Mouse (Mus musculus) heart, embryonic 11.5 days (tissue): ENCODE results near the gene Hagh. TPM values are rescaled to one million over a fixed set of nuclear protein-coding genes. Genes with fewer than 3 reads are reported as not detected.

ENCODE experiments used
- ATAC-seq: fragments of 200-750 bp; cut with Nextera tagmentation; replicated peaks from 2 replicates; pipeline ENCODE4 v1.8.0; 2017; ENCODE audit warnings: moderate library complexity; ENCODE audit not compliant: insufficient number of reproducible peaks, low FRiP score, low TSS enrichment
- H3K27ac ChIP-seq: fragments of 300-500 bp; sonication (generic); 2 replicates; pipeline ENCODE4 v1.5.1; 2014; ENCODE audit warnings: mild to moderate bottlenecking, low read depth, low read length
- H3K27me3 ChIP-seq: fragments of 300-500 bp; sonication (generic); 2 replicates; pipeline ENCODE4 v1.6.1; 2014; ENCODE audit warnings: mild to moderate bottlenecking, low read length, mixed read lengths; ENCODE audit not compliant: control insufficient read depth, insufficient read depth
- H3K36me3 ChIP-seq: fragments of 300-500 bp; sonication (generic); 2 replicates; pipeline ENCODE4 v1.6.1; 2014; ENCODE audit warnings: mild to moderate bottlenecking, low read length, moderate library complexity, mixed read lengths; ENCODE audit not compliant: control insufficient read depth, insufficient read depth
- H3K4me1 ChIP-seq: fragments of 300-500 bp; sonication (generic); 2 replicates; pipeline ENCODE4 v1.6.1; 2014; ENCODE audit warnings: low read length; ENCODE audit not compliant: control insufficient read depth, insufficient read depth
- H3K4me2 ChIP-seq: fragments of 300-500 bp; sonication (generic); 2 replicates; pipeline ENCODE4 v1.6.1; 2014; ENCODE audit warnings: mild to moderate bottlenecking, moderate library complexity
- H3K4me3 ChIP-seq: fragments of 300-500 bp; sonication (generic); 2 replicates; pipeline ENCODE4 v1.5.1; 2014; ENCODE audit warnings: low read depth, low read length
- H3K9ac ChIP-seq: fragments of 300-500 bp; sonication (generic); 2 replicates; pipeline ENCODE4 v1.6.1; 2014; ENCODE audit warnings: mild to moderate bottlenecking, low read depth, low read length, moderate library complexity
- H3K9me3 ChIP-seq: fragments of 300-500 bp; sonication (generic); replicated peaks from 2 replicates; pipeline ENCODE4 v1.6.1; 2016; ENCODE audit warnings: low read length; ENCODE audit not compliant: control insufficient read depth
- WGBS: fragments of 180-500 bp; shearing (Covaris S2); extraction: QIAGEN DNeasy Blood & Tissue Kit; methylation state at CpG from one replicate; pipeline ENCODE4 v1.1.7; 2014; ENCODE audit not compliant: insufficient replicate concordance; 5-methylcytosine and 5-hydroxymethylcytosine counted together
- polyA plus RNA-seq: library from polyadenylated mRNA; unstranded; fragments of >200 nt; fragmentation: Nextera tagmentation; extraction: Ambion mirVana; gene quantifications from 2 replicates; pipeline ENCODE4 v1.2.1, GENCODE M21; 2014

Gene Hagh
- polyA plus RNA-seq, 1 experiment from 2014 or later, result 48.8 TPM

DNA sequence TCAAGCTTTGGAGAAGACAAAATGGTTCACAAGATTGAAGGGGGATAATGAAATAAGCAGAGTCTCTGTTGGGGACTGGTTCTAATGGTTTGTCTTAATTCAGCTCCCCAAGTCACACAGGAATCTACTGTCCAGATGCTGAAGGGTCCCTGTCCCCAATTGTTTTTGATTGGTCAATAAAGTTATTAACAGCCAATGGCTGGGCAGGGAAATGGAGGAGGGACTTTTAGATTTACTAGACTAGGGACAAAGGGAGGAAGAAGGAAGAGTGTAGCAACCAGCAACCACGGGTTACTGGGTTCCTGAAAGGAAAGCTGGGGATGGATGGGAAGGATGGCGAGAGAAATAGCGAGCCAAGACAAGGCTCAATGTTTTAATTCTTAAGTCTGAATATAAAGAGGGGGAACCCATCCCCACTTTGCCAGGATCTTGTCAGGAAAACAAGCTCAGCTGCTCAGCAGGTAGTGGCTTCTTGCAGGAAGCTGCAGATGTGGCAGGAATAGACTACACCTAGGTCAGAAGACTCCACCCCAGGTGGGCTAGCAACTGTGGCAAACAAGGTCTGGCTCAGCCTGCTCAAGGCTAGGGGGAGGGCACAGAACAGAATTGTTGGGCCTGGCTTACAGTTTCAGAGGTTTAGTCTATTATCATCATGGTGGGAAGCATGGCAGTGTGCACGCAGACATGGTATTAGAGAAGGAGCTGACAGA lies 33.9 kb downstream of the Hagh start:
- no peak overlapping the region for H3K9ac ChIP-seq
- no peak for ATAC-seq
- H3K4me2 ChIP-seq, result no peak overlapping the region
- H3K9me3 ChIP-seq, result no peaks in the 10 kb centered on the region
- no peak overlapping the region for H3K27ac ChIP-seq
- H3K27me3 ChIP-seq, result no peaks in the 10 kb centered on the region
- H3K4me3 ChIP-seq, result no peak overlapping the region
- WGBS, result 39% methylated on average over 4 of the region's 4 CpGs
- no peaks in the 10 kb centered on the region for H3K36me3 ChIP-seq
- no peaks in the 10 kb centered on the region for H3K4me1 ChIP-seq

DNA sequence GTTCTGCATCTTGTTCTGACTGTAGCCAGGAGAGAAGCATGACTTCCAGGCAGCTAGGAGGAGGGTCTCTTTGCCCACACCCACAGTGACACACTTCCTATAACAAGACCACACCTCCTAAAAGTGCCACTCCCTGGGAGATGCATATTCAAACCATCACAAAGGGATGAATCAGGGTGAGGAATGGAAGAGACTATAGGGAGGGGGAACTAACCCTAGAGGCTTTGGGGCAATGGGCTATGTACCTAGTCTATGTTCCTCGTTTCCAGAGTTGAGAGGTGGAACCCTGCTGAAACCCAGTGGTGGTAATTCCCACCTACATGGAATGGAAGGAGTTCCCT lies 34.4 kb downstream of the Hagh start:
- H3K36me3 ChIP-seq, result no peaks in the 10 kb centered on the region
- H3K9me3 ChIP-seq, result no peaks in the 10 kb centered on the region
- WGBS, result 50% methylated on average over 1 of the region's 1 CpGs
- no peak overlapping the region for H3K9ac ChIP-seq
- H3K27ac ChIP-seq, result no peak overlapping the region
- no peak for ATAC-seq
- H3K4me2 ChIP-seq, result no peak overlapping the region
- H3K4me1 ChIP-seq, result no peaks in the 10 kb centered on the region
- no peaks in the 10 kb centered on the region for H3K27me3 ChIP-seq
- no peak overlapping the region for H3K4me3 ChIP-seq

DNA sequence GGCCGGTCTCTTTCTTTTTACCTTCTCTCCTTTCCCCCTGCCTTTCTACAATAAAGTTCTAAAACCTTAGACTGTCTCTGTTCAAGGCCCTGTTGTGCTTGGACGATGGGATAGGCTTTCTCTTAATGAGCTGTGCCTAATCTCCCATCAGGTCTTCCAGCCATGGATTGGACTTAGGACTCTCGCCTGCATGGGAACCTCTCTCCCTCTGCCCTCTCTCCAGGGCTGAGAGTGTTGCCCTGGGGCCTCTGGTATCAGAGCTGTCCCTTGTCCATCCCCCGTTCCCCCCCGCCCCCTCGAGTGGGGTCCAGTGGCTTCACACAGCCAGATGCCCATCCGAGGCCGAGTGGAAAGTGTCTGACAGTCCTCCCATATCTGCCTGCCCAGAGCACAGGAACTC lies 35.0 kb downstream of the Hagh start:
- no peak overlapping the region for H3K4me2 ChIP-seq
- H3K4me3 ChIP-seq, result no peak overlapping the region
- H3K27me3 ChIP-seq, result no peaks in the 10 kb centered on the region
- no peak overlapping the region for H3K27ac ChIP-seq
- H3K9ac ChIP-seq, result no peak overlapping the region
- no peaks in the 10 kb centered on the region for H3K4me1 ChIP-seq
- WGBS, result 79% methylated on average over 8 of the region's 8 CpGs
- ATAC-seq, result no peak
- no peaks in the 10 kb centered on the region for H3K9me3 ChIP-seq
- H3K36me3 ChIP-seq, result no peaks in the 10 kb centered on the region

DNA sequence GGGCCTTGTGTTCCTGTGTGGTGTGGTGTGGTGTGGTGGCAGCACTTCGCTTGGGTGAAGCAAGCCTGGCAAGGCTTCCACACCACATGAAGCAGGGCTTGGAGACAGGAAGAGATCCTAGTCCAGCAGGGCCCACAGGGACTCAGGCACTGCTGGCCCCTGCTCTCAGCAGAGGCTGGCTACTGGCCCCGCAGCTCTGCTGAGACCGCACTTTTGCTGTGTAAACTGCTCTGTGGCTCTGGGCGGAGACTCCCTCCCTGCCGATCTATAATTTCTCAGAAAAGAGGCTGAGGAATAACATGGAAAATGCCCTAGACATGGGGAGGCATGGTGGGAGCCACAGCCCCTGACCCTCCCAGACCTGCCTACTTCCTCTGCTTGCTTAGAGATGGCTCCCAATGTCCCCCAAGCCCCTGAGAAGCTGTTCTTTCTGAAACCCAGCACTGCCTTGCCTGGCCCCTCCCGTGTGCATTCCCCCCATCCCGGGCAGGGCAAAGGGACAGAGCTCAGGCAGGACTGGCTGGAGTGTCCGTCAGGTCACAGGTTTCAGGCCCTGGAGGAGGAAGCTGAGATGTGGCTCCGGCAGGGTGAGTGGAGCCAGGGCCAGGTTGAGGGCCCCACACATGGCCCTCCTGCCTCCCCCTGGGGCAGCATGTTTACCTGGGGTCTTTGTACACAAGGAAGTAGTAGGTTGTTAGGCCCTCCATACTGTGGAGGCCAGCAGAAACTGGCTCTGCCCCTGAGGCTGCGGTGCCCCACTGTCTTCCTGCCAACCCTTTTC lies 37.6 kb downstream of the Hagh start:
- Histone ChIP-seq H3K4me2 (no peak overlapping the region), H3K27me3 (no peaks in the 10 kb centered on the region), H3K9me3 (no peaks in the 10 kb centered on the region), H3K4me1 (no peaks in the 10 kb centered on the region), H3K36me3 (peaks cover under 1% of the 10 kb centered on the region; the same call in 1 of the 2 replicates), H3K9ac (no peak overlapping the region), H3K4me3 (no peak overlapping the region), H3K27ac (no peak overlapping the region)
- WGBS, result 63% methylated on average over 10 of the region's 10 CpGs
- ATAC-seq, result 0 out of 2 replicates have a peak, but pooled peaks have one; percentile 31

DNA sequence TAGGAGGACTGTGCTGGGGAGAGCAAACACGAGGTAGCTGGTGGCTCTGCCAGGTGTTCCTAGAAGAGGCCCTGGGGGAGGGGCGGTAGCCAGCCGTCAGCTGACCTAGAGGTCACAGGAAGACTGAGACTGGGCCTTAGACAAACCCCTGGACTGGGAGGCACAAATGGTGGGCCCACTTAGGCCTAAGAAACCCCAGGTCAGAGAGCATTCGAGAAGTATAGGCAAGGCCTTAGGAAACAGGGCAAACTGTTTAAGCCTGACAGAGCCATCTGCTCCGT lies 38.1 kb downstream of the Hagh start:
- WGBS, result 38% methylated on average over 5 of the region's 5 CpGs
- ATAC-seq, result no peak
- no peaks in the 10 kb centered on the region for H3K9me3 ChIP-seq
- H3K9ac ChIP-seq, result no peak overlapping the region
- no peaks in the 10 kb centered on the region for H3K27me3 ChIP-seq
- no peak overlapping the region for H3K4me3 ChIP-seq
- no peaks in the 10 kb centered on the region for H3K4me1 ChIP-seq
- no peak overlapping the region for H3K4me2 ChIP-seq
- H3K36me3 ChIP-seq, result peaks cover 3% of the 10 kb centered on the region; the same call in 1 of the 2 replicates
- no peak overlapping the region for H3K27ac ChIP-seq

DNA sequence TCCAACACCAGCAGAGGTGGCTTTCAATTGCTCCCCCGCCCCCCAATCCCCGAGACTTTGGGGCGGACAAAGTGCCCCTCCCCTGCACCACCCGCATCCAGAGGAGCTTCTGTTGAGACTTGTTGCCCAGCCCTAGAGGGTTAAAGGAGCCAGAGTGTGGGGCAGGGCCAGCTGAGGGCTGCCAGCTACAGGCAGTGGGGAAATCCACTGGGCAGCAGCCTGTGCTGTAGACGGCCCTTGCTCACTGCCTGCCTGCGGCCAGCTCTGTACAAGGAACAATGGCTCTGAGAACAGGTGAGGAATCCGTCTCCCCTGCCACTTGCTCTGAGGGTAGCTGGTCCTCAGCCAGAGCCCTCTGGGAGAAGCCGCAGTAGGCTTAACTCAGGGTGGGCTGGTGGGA lies 38.6 kb downstream of the Hagh start:
- H3K9ac ChIP-seq, result no peak overlapping the region

DNA sequence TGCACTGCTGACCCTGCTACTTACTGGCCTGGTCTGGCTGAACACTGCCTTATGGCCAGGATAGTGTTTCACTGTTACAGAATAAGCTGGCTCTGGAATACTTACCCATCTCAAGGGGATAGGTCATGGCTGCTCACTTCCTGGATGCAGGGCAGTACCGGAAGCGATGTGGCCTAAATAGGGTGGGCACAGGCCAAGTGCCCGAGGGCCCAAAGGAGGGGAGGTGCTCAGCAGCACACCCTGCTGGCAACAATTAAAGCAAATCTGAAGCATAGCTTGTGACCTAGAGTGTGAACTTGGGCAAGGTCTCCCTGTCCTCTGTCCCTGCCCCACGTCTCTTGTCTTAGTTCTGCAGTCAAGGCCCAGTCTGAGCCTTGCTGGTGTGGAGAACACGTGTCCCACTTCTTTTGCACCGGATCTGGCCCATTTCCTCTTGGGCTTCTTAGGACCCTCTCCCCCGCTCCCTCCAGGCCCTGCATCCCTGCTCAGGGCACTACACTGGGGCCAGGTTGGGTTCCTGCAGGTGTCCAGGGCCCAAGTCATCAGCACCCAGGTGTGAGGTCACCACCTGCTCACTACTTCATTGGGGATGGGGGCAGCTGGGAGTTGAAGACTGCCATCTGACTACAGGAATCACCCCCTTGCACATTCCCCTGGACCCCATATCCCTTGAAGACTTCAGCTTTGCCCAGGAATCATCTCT lies 41.9 kb downstream of the Hagh start:
- H3K36me3 ChIP-seq, result peaks cover 3% of the 10 kb centered on the region; the same call in 1 of the 2 replicates
- no peak overlapping the region for H3K4me3 ChIP-seq
- WGBS, result 49% methylated on average over 7 of the region's 7 CpGs
- H3K27ac ChIP-seq, result no peak overlapping the region
- no peak for ATAC-seq
- no peak overlapping the region for H3K9ac ChIP-seq
- peaks cover 6% of the 10 kb centered on the region for H3K4me1 ChIP-seq
- no peak overlapping the region for H3K4me2 ChIP-seq
- H3K9me3 ChIP-seq, result no peaks in the 10 kb centered on the region
- no peaks in the 10 kb centered on the region for H3K27me3 ChIP-seq

More for the DNA sequence above, 38.6 kb downstream of the Hagh start:
- H3K4me1 ChIP-seq, result no peaks in the 10 kb centered on the region
- no peak overlapping the region for H3K4me3 ChIP-seq
- H3K27ac ChIP-seq, result no peak overlapping the region
- H3K36me3 ChIP-seq, result peaks cover 3% of the 10 kb centered on the region; the same call in 1 of the 2 replicates
- no peaks in the 10 kb centered on the region for H3K9me3 ChIP-seq
- no peak overlapping the region for H3K4me2 ChIP-seq
- ATAC-seq, result no peak
- no peaks in the 10 kb centered on the region for H3K27me3 ChIP-seq
- WGBS, result 77% methylated on average over 8 of the region's 8 CpGs

DNA sequence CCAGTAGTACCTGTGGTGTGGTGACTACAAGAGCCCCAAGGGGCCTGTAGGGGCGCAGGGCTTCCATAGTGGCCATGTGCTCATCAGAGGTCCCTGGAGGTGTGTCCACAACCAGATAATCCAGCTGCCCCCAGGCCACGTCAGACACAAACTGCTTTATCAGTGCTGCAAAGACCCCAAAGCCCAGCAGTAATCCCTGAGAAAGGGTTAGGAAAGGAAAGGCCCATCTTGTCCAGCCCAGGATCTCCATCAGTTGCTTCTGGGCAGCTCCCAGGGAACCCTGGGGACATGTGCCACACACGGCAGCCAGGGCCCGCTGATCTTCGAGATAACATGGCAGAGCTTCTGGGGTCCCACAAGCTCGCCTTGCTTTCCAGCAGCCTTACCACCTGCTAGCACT lies 44.4 kb downstream of the Hagh start:
- Histone ChIP-seq H3K27ac (no peak overlapping the region), H3K9ac (no peak overlapping the region), H3K4me3 (no peak overlapping the region), H3K9me3 (no peaks in the 10 kb centered on the region), H3K4me1 (peaks cover 17% of the 10 kb centered on the region), H3K36me3 (peaks cover 3% of the 10 kb centered on the region; the same call in 1 of the 2 replicates), H3K27me3 (no peaks in the 10 kb centered on the region), H3K4me2 (no peak overlapping the region)
- no peak for ATAC-seq
- 80% methylated on average over 6 of the region's 6 CpGs for WGBS
